ENCODE assay signal across 28 mouse cellular contexts in the genomic region with DNA sequence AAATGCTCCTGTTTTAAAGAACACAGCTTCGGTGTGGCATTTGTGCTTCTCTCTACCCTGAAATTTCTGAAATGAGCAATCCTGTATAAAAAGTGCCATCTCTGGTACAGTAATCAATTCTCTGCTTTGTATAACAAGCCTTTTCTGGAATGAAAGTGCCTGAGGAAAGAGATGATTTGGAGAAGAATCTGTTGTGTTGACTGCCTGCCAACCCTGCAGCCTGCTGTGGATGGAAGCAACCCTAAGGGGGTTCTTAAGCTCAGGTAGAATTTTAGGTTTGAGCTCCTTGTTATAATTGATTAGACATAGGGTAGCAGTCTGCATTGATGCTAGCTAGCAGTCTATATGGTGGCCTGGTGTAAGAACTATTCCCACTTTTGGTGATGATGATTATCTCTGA.
DNase-seq lines count a peak whose midpoint lies in the region; ATAC-seq and TF ChIP-seq lines count a peak whose summit lies in the region.
"Had no signal": no experiment of that assay in that cellular context is flagged by ENCODE, and none has a peak within 500 bp of the region (broad histone marks: within the 10 kb centered on the region; RNA-seq: fewer than 3 reads in every experiment).

No protein-coding gene starts in this region.

- H3K4me2 ChIP-seq in forebrain, postnatal 0 days (ENCODE audit: low read depth), result no peak overlapping the region
- H3K4me2 ChIP-seq in forebrain, embryonic 12.5 days, result no peak overlapping the region
- H3K4me2 ChIP-seq in midbrain, embryonic 16.5 days (ENCODE audit: low read length), result no peak overlapping the region
- H3K4me2 ChIP-seq in midbrain, postnatal 0 days (ENCODE audit: low read depth, low read length, poor library complexity, severe bottlenecking), result no peak overlapping the region
- H3K4me2 ChIP-seq in hindbrain, postnatal 0 days (ENCODE audit: low read depth, low read length), result no peak overlapping the region
- H3K4me2 ChIP-seq: heart, embryonic 11.5 days; hindbrain, embryonic 12.5 days; limb, embryonic 13.5 days; liver, embryonic 11.5 days; lung, embryonic 15.5 days; midbrain, embryonic 12.5 days; neural tube, embryonic 15.5 days; stomach, embryonic 15.5 days had no signal

- H3K27ac ChIP-seq in forebrain, postnatal 0 days (ENCODE audit: low read depth, low read length), result no peak overlapping the region
- H3K27ac ChIP-seq in forebrain, embryonic 12.5 days, result no peak overlapping the region
- no peak overlapping the region for H3K27ac ChIP-seq in midbrain, embryonic 16.5 days (ENCODE audit: low read length)
- H3K27ac ChIP-seq in midbrain, postnatal 0 days (ENCODE audit: low read depth, low read length), result no peak overlapping the region
- no peak overlapping the region for H3K27ac ChIP-seq in hindbrain, postnatal 0 days
- H3K27ac ChIP-seq: hindbrain, embryonic 12.5 days; limb, embryonic 13.5 days; lung, embryonic 15.5 days; midbrain, embryonic 12.5 days; neural tube, embryonic 15.5 days; stomach, embryonic 15.5 days had no signal

- TF ChIP-seq POLR2A in brain, embryonic 14.5 days (IDR thresholded peaks at IDR 0.05; ENCODE audit: borderline replicate concordance, extremely low read depth, insufficient read depth, insufficient read length, poor library complexity, severe bottlenecking), result no peak

- H3K36me3 ChIP-seq in forebrain, postnatal 0 days (ENCODE audit: insufficient read depth), result no peaks in the 10 kb centered on the region
- H3K36me3 ChIP-seq in forebrain, embryonic 12.5 days (replicated peaks), result no peaks in the 10 kb centered on the region
- H3K36me3 ChIP-seq in midbrain, embryonic 16.5 days (ENCODE audit: control insufficient read depth, insufficient read depth, low read length), result no peaks in the 10 kb centered on the region
- H3K36me3 ChIP-seq in midbrain, postnatal 0 days (ENCODE audit: insufficient read depth, low read length), result no peaks in the 10 kb centered on the region
- no peaks in the 10 kb centered on the region for H3K36me3 ChIP-seq in hindbrain, postnatal 0 days (ENCODE audit: insufficient read depth, low read length)
- H3K36me3 ChIP-seq: hindbrain, embryonic 12.5 days; limb, embryonic 13.5 days; lung, embryonic 15.5 days; midbrain, embryonic 12.5 days; neural tube, embryonic 15.5 days; stomach, embryonic 15.5 days had no signal

- no peaks in the 10 kb centered on the region for H3K27me3 ChIP-seq in forebrain, postnatal 0 days (ENCODE audit: insufficient read depth, low read length)
- no peaks in the 10 kb centered on the region for H3K27me3 ChIP-seq in forebrain, embryonic 12.5 days
- H3K27me3 ChIP-seq in midbrain, embryonic 16.5 days (ENCODE audit: control insufficient read depth, insufficient read depth, low read depth, low read length), result no peaks in the 10 kb centered on the region
- no peaks in the 10 kb centered on the region for H3K27me3 ChIP-seq in midbrain, postnatal 0 days (ENCODE audit: insufficient read depth, low read length)
- H3K27me3 ChIP-seq in hindbrain, postnatal 0 days (ENCODE audit: insufficient read depth, low read length), result no peaks in the 10 kb centered on the region
- H3K27me3 ChIP-seq: hindbrain, embryonic 12.5 days; limb, embryonic 13.5 days; lung, embryonic 15.5 days; midbrain, embryonic 12.5 days; neural tube, embryonic 15.5 days; stomach, embryonic 15.5 days had no signal

- DNase-seq in forebrain, postnatal 0 days, result peak; percentile 20
- DNase-seq in midbrain, postnatal 0 days (ENCODE audit: low spot score), result no peak
- peak; percentile 23 for DNase-seq in brain, embryonic 14.5 days (ENCODE audit: low read depth)
- peak; percentile 6 to 22 for DNase-seq in layer of hippocampus, postnatal 10 days (ENCODE audit: low spot score in 2 of 2)
- no peak for DNase-seq in hindbrain, postnatal 0 days (ENCODE audit: low spot score)
- DNase-seq: adrenal gland, postnatal 14 days; cerebellum, adult 8-10 months; gastrocnemius, postnatal 25 days; heart, adult 18-20 months; heart, postnatal 36 days; kidney, adult 9 months; kidney, postnatal 10 days; lung, postnatal 36 days; right cerebral cortex, adult 18-20 months; thymus, postnatal 14 days had no signal

- no peak for TF ChIP-seq CTCF in forebrain, postnatal 0 days (IDR thresholded peaks at IDR 0.05; ENCODE audit: low read depth)
- no peak for TF ChIP-seq CTCF in midbrain, postnatal 0 days (IDR thresholded peaks at IDR 0.05)
- no peak for TF ChIP-seq CTCF in brain, embryonic 14.5 days (IDR thresholded peaks at IDR 0.05; ENCODE audit: borderline replicate concordance, extremely low read depth, insufficient read depth, insufficient read length)
- TF ChIP-seq CTCF in hindbrain, postnatal 0 days (IDR thresholded peaks at IDR 0.05; ENCODE audit: low read depth), result no peak

- H3K4me1 ChIP-seq in forebrain, postnatal 0 days (ENCODE audit: insufficient read depth), result no peaks in the 10 kb centered on the region
- H3K4me1 ChIP-seq in forebrain, embryonic 12.5 days, result no peaks in the 10 kb centered on the region
- H3K4me1 ChIP-seq in midbrain, embryonic 16.5 days (ENCODE audit: control insufficient read depth, insufficient read depth, low read length), result no peaks in the 10 kb centered on the region
- H3K4me1 ChIP-seq in midbrain, postnatal 0 days (ENCODE audit: insufficient read depth, low read length), result no peaks in the 10 kb centered on the region; the same call in 1 of the 2 replicates
- no peaks in the 10 kb centered on the region for H3K4me1 ChIP-seq in hindbrain, postnatal 0 days (ENCODE audit: insufficient read depth, low read length)
- H3K4me1 ChIP-seq: hindbrain, embryonic 12.5 days; limb, embryonic 13.5 days; lung, embryonic 15.5 days; midbrain, embryonic 12.5 days; neural tube, embryonic 15.5 days; stomach, embryonic 15.5 days had no signal

- no peak overlapping the region for H3K4me3 ChIP-seq in forebrain, postnatal 0 days (ENCODE audit: low read depth, low read length)
- H3K4me3 ChIP-seq in forebrain, embryonic 12.5 days (replicated peaks), result no peak overlapping the region
- H3K4me3 ChIP-seq in midbrain, embryonic 16.5 days (ENCODE audit: low read depth, low read length), result no peak overlapping the region
- H3K4me3 ChIP-seq in midbrain, postnatal 0 days (ENCODE audit: low read depth, low read length), result no peak overlapping the region
- H3K4me3 ChIP-seq in hindbrain, postnatal 0 days (ENCODE audit: low read length), result no peak overlapping the region
- H3K4me3 ChIP-seq: hindbrain, embryonic 12.5 days; limb, embryonic 13.5 days; lung, embryonic 15.5 days; midbrain, embryonic 12.5 days; neural tube, embryonic 15.5 days; stomach, embryonic 15.5 days had no signal

- no peaks in the 10 kb centered on the region for H3K9me3 ChIP-seq in forebrain, postnatal 0 days (ENCODE audit: low read length)
- H3K9me3 ChIP-seq in forebrain, embryonic 12.5 days, result no peaks in the 10 kb centered on the region
- H3K9me3 ChIP-seq in midbrain, embryonic 16.5 days (replicated peaks; ENCODE audit: control insufficient read depth, low read length, poor library complexity, severe bottlenecking), result no peaks in the 10 kb centered on the region
- H3K9me3 ChIP-seq in midbrain, postnatal 0 days (ENCODE audit: low read length), result no peaks in the 10 kb centered on the region
- no peaks in the 10 kb centered on the region for H3K9me3 ChIP-seq in hindbrain, postnatal 0 days (ENCODE audit: low read length)
- H3K9me3 ChIP-seq: hindbrain, embryonic 12.5 days; limb, embryonic 13.5 days; lung, embryonic 15.5 days; midbrain, embryonic 12.5 days; neural tube, embryonic 15.5 days; stomach, embryonic 15.5 days had no signal

- no peak overlapping the region for H3K9ac ChIP-seq in forebrain, postnatal 0 days
- no peak overlapping the region for H3K9ac ChIP-seq in forebrain, embryonic 12.5 days
- no peak overlapping the region for H3K9ac ChIP-seq in midbrain, embryonic 16.5 days (ENCODE audit: low read depth, low read length)
- H3K9ac ChIP-seq in midbrain, postnatal 0 days (replicated peaks; ENCODE audit: low read length, poor library complexity, severe bottlenecking), result no peak overlapping the region
- no peak overlapping the region for H3K9ac ChIP-seq in hindbrain, postnatal 0 days (replicated peaks; ENCODE audit: low read length)
- H3K9ac ChIP-seq: hindbrain, embryonic 12.5 days; limb, embryonic 13.5 days; lung, embryonic 15.5 days; midbrain, embryonic 12.5 days; neural tube, embryonic 15.5 days; stomach, embryonic 15.5 days had no signal

- ATAC-seq in forebrain, postnatal 0 days, result no peak
- no peak for ATAC-seq in forebrain, embryonic 12.5 days (ENCODE audit: low FRiP score)
- peak; percentile 25; the same call in 1 of the 2 replicates for ATAC-seq in midbrain, embryonic 16.5 days
- no peak for ATAC-seq in midbrain, postnatal 0 days (ENCODE audit: low FRiP score)
- ATAC-seq in hindbrain, postnatal 0 days, result no peak
- ATAC-seq: CD4-positive, CD25-positive, alpha-beta regulatory T cell, adult 4 months; forebrain, embryonic 14.5 days; intestine, postnatal 0 days had no signal

- 60% methylated on average over 1 of the region's 1 CpGs for WGBS in forebrain, postnatal 0 days
- 94% methylated on average over 1 of the region's 1 CpGs for WGBS in forebrain, embryonic 12.5 days
- WGBS in midbrain, embryonic 16.5 days, result 69% methylated on average over 1 of the region's 1 CpGs
- WGBS in midbrain, postnatal 0 days, result 56% methylated on average over 1 of the region's 1 CpGs
- WGBS in hindbrain, postnatal 0 days, result 87% methylated on average over 1 of the region's 1 CpGs

Comparison
In these comparisons a context has a peak if more than half of its experiments do, and no peak if none do; other contexts are left out.
1. DNase-seq: peak in forebrain, postnatal 0 days (single experiment), brain, embryonic 14.5 days (single experiment) and layer of hippocampus, postnatal 10 days (2 of 2); none in midbrain, postnatal 0 days (single experiment) and hindbrain, postnatal 0 days (single experiment).